In the genomic region with DNA sequence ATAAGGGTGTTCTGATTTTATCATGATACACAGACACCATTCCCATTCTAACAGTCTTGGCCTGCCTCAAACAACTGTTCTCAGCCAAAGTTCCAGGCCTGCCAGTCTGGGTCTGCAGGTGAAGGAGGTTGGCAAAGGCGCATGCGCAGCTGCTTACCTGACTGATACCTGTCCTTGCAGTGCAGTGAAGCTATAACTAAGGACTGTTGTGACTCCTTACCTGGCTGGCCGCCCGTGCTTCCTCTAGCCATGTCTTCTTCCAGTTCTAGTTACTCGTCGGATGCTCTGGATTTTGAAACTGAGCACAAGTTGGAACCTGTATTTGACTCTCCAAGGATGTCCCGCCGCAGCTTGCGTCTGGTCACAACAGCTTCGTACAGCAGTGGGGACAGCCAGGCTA, we compare ENCODE assay signal across 26 mouse cellular contexts.
"Had no signal": no experiment of that assay in that cellular context is flagged by ENCODE, and none has a peak within 500 bp of the region (broad histone marks: within the 10 kb centered on the region; RNA-seq: fewer than 3 reads in every experiment).

No protein-coding gene starts in this region.

- H3K4me1 ChIP-seq: embryonic facial prominence, embryonic 10.5 days; embryonic facial prominence, embryonic 12.5 days; embryonic facial prominence, embryonic 13.5 days; embryonic facial prominence, embryonic 15.5 days; forebrain, embryonic 10.5 days; forebrain, embryonic 12.5 days; forebrain, embryonic 13.5 days; forebrain, embryonic 15.5 days had no signal

- H3K4me3 ChIP-seq: embryonic facial prominence, embryonic 10.5 days; embryonic facial prominence, embryonic 12.5 days; embryonic facial prominence, embryonic 13.5 days; embryonic facial prominence, embryonic 15.5 days; erythroblast, embryonic 14.5 days; forebrain, embryonic 10.5 days; forebrain, embryonic 12.5 days; forebrain, embryonic 13.5 days; forebrain, embryonic 15.5 days; gastrocnemius, adult 2 months; heart, adult 2 months had no signal

- H3K27ac ChIP-seq: embryonic facial prominence, embryonic 10.5 days; embryonic facial prominence, embryonic 12.5 days; embryonic facial prominence, embryonic 13.5 days; embryonic facial prominence, embryonic 15.5 days; forebrain, embryonic 10.5 days; forebrain, embryonic 12.5 days; forebrain, embryonic 13.5 days; forebrain, embryonic 15.5 days; gastrocnemius, adult 2 months; heart, adult 2 months had no signal

- H3K27me3 ChIP-seq: embryonic facial prominence, embryonic 12.5 days; embryonic facial prominence, embryonic 13.5 days; embryonic facial prominence, embryonic 15.5 days; forebrain, embryonic 12.5 days; forebrain, embryonic 13.5 days; forebrain, embryonic 15.5 days had no signal

- DNase-seq: cerebellum, adult 8-10 months; cerebellum, adult 9-10 months; cerebellum, adult 9-11 months; cerebellum, postnatal 10 days; cerebellum, postnatal 14 days; cerebellum, postnatal 25 days; cerebellum, postnatal 36 days; embryo, embryonic 11 days; forebrain, postnatal 0 days; gastrocnemius, adult 2 months; gastrocnemius, postnatal 10 days; gastrocnemius, postnatal 14 days; gastrocnemius, postnatal 25 days; gastrocnemius, postnatal 36 days; heart, adult 11 months; heart, adult 18-20 months; heart, adult 2 months had no signal
